Mouse (Mus musculus) liver, adult 2 months (tissue): ENCODE measurements around the gene Ripor2.

Experiments used
- CTCF ChIP-seq: fragments of 200-500 bp; IDR thresholded peaks from 2 replicates; pipeline ENCODE4 v1.5.1; 2011; ENCODE audit warnings: low read depth, low read length, control low read depth
- POLR2A ChIP-seq: fragments of 200-500 bp; IDR thresholded peaks from 2 replicates; pipeline ENCODE4 v1.6.1; 2011; ENCODE audit warnings: low read length, control low read depth; ENCODE audit not compliant: insufficient read depth; ENCODE audit errors: extremely low read depth

DNA sequence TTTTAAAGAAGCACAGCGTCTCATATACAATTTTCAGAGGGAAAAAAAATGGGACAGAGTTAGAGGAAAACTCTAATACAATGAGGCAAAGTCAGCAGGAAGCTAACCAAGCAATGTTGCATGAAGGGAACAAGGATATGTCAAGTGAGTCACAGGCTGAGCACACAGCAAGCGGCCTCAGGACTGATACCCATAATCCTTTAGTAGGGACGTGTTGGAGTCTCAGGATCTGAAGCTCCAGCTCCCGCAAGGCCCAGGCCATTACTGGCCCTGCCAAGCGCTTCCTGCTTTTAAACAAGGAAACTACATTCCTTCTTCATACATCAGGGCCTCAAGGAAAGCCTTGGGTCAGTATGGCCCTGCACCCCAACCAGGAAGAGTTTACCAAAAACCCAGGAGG, 120.1 kb downstream of the Ripor2 start:
- TF ChIP-seq POLR2A, result no peak
- TF ChIP-seq CTCF, result no peak
